Mouse (Mus musculus): ENCODE data around the gene Syap1.
"Not testable (repeated sequence)": the region's sequence is repeated elsewhere in the genome, so short reads cannot be mapped to it uniquely, and the experiment has no call there.

Gene Syap1

DNA sequence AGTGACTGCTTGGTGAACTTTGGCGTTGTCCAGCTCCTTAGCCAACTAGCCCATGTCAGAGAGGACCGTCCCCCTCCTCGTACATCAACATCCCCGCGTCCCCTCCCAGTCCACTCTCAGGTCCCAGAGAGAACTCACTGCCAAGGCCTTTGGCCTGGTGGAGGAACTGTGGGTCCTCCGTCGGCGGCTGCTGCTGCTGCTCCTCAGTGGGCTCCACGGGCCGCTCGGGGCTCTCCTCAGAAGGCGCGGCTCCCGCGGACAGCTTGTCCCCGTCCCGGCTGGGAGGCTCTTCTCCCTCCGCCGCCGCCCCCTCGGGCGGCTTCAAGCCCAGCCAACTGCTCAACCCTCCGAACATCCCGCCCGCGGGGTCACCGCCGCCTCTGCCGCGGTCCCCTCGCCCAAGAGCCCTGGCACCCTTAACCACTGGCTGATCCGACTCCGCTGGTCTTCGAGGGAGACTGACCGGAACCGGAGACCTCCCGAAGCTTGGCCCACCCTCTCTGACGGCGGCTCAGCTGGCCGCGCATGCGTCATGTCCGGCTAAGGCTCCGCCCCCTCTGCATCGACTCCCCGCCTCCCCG lies at the start of gene Syap1:
Gene Syap1 (minus strand): TSS at position 517 of the 581 bp plus-strand sequence.
- DNase-seq = peak; percentile 87

DNA sequence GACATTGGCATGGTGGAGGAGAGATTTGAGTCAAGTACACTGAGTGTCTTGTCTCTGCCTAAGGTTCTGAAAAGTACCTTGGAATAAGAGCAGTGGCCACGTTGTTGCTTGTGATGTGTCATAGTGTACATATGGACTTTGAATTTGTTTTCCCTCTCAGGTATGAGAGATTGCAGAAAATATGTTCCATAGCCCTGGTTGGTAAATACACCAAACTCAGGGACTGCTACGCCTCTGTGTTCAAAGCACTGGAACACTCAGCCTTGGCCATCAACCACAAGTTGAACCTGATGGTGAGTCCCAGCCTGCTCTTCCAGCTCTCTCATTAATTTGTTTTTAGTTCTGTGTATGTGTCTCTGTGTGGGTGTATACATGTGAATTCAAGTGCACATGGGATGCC lies 43.2 kb upstream of the Syap1 start:
- DNase-seq = no peak

DNA sequence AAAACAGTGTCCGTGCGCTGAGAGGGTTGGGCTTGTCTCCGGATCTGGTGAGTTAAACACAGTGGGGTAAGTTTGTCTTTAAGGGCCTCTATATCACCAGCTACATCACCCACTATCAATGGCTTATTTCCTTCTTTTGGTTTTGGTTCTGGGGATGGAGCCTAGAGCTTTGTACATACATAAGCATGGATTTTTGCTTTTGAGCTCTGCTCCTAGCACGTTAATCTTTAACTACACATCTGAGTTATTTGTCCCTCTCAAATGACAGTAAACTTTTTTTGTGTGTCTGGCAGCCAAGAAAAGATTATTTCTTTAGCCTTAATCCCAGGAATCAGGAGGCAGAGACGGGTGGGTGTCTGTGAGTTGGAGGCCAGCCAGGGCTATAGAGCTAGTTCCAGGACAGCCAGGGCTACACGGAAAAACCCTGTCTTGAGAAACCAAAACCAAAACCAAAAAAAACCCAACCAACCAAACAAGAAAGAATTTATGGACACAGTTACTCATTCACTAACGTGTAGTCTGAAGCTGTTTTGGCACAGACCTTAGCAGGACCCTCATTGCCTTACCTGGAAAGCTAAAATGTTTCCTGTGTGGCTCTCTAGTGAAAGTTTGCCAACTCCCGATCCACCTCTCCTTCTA lies 33.4 kb upstream of the Syap1 start:
- DNase-seq = no peak

DNA sequence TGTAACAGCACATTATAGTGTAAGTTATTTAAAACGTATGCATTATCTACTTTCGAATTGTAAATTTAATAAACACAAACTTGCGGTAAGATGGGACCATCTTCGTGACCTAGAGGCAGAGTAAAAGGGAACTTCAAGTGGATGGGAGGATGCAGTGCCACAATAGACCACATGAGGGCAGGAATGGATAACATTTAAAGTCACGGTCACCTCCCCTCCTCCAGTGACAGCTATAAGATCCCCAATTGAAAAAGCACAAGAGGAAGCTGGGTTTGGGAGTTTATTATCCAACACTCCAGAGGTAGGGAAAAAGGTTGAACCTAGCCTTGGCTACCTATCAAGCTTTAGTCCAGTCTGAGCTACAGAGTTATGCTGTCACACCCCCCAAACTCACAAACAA lies 27.4 kb upstream of the Syap1 start:
- peak; percentile 56 for DNase-seq

DNA sequence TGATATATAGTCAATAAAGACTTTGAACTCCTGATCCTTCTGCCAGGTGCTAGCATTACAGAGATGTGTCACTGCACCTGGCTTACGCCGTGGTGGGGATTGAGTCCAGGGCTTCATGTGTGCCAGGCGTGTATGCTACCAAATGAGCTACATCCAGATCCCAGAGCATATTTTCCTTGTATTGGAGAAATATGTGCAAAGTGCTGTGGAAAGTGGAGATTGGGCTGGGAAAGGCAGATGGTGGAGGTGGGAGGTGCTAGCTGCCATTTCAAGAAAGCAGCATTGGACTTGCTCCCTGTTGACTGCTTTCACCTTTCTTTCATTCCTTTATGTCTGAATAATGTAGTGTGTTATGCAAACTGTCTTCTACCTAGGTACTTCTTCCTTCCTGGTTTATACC lies 25.4 kb upstream of the Syap1 start:
- no peak for DNase-seq

DNA sequence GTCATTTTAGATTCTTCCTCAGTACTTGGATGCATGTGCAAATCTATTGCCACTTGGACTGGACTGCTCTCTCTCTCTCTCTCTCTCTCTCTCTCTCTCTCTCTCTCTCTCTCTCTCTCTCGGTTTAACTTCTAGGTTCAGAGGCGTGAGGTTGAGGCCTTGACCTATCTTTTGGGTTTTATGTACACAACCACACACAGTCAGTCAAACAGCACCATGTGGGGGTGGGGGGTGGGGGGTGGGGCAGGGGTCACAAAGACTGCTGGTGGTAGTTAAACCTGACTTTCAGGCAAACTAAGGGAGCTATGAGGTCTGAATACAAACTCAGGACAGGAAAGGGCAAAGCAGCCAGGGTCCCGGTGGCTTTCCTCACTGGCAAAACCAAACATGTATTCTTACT lies 19.3 kb upstream of the Syap1 start:
- no peak for DNase-seq

DNA sequence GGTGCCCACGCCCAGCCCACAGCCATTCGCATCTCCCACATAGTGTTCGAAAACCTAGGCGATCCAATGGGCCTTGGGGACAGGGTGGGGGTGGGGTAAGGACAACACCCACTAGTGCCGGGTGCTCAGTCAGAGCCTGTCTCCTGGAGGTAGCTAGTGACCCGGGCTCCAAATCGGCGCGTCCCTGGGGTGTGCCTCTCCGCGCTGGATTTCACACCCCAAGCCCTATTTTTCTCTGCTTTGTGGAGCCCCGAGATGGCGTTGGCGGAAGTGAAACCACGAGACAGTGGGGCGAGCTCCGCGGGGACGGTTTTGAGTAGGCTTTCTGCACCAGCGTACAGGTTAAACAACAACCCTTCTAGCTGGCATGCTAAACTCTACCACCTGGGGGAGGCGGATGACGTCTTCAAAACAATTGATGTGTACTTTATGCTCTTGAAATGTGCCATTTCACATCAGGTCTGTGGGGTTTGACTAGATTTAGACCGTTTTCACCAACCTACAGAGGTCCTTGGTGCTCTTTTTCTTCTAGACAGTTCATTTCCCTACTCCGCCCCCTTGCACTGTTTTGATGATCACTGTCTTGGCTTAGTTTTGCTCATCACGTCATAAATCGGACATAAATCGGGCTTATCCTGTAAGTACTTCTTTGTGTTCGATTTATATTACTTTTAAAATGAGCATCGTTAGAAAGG lies 13.9 kb upstream of the Syap1 start:
- DNase-seq = peak; percentile 81

DNA sequence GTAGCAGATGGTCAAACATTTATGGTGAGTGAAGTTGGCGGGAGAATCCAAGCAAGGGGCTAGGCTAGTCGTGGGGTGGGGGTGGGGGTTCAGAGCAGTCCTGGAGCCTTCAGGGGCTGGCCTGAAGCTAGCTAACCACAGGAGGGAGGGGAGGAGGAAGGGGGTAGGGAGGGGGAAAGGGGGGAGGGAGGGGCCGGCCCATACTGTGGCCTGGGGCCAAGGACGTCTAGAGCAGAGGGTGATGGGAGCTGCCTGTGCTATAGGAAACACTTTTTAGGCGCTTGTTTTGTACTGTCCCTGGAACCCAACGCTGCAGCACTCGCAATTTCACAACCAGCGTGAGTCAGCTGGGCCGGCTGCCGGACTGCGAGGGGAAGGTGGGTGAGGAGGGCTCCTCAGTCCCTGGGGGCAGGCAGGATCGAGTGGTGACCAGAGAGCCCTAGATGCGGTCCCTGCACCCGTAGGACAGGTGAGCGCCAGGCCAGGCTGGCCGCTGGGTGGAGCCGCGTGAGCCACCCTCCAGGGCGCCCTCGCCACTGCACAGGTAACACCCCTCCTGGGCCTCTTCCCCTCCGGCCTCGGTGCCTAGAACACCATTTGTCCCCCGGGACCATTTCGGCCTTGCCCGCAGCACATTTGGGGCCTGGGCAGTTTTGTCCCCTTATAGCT lies 13.3 kb upstream of the Syap1 start:
- DNase-seq = peak; percentile 49

DNA sequence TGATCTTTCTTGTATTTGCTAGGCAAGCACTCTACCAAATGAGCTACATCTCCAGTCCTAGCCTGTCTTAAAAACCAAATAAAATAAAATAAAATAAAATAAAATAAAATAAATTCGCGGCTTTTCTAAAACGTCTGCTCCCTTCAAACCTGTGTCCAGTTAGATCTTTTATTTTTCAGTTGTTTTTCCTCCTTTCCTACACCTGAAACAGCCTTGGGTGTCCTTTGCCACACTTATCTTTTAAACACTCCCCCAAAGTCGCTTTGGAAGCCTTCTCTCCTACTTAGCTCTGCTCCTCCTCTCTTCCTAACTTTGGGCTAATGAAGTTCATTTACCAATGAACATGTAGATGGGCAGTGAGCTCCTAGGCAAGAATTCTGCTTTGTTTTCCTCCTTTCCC lies 12.7 kb upstream of the Syap1 start, which contains the start of gene Ctps2:
Gene Ctps2 (plus strand): TSS at position 301 of the 400 bp plus-strand sequence.
- no peak for DNase-seq

DNA sequence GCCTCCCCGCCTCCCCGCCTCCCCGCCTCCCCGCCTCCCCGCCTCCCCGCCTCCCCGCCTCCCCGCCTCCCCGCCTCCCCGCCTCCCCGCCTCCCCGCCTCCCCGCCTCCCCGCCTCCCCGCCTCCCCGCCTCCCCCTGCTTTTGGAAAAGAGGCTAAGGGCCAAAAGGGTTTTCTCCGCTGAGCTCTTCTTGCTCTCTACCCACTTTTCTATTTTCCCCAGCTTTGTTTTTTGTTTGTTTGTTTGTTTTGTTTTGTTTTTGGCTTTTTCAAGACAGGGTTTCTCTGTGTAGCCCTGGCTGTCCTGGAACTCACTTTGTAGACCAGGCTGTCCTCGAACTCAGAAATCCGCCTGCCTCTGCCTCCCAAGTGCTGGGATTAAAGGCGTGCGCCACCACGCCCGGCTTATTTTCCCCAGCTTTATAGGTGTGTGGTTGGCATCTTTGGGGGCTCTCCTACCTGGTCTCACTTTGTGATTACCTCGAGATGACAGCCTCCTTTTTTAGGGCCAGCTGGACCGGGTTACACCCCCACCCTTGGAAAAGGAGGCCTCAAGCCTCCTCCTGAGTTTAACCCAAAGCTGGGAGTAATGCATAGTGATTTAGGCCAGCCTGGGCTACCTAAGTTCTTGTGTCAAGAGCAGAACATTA lies 452 bp upstream of the Syap1 start:
- DNase-seq = peak; percentile 18

DNA sequence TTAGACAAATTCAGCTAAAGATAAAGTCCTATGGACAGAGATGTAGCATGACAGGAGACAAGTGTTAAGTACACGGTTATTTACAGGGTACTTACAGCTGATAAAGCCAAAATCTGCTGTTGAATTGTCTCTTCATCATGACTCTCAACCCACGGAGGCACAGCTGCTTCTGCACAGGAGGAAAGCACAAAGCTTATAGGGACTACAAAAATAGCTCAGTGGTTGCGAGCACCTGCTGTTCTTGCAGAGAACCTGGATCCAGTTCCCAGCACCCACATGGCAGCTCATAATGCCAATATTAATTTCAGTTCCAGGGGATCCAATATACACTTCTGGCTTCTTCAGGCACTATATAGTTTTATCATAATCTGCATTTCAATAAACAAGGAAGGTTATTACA lies 10.0 kb downstream of the Syap1 start:
- DNase-seq = no peak

DNA sequence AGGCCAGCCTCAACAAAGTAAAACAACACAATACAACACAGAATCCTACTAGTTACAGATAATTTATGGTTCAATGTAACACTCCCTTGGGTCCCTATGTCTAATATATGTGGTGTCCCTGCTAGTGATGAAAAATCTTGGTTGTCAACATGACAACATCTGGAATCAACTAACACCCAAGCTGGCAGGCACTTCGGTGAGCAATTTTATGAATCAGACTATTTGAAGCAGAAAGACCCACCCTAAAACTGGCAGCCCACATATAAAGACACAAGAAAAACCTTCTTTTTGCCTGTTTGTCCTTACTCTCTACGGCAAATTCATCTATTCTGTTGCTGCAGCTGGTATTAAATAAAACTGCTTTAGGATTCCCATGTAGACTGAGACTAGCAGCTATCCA lies 14.5 kb downstream of the Syap1 start:
- DNase-seq = no peak

DNA sequence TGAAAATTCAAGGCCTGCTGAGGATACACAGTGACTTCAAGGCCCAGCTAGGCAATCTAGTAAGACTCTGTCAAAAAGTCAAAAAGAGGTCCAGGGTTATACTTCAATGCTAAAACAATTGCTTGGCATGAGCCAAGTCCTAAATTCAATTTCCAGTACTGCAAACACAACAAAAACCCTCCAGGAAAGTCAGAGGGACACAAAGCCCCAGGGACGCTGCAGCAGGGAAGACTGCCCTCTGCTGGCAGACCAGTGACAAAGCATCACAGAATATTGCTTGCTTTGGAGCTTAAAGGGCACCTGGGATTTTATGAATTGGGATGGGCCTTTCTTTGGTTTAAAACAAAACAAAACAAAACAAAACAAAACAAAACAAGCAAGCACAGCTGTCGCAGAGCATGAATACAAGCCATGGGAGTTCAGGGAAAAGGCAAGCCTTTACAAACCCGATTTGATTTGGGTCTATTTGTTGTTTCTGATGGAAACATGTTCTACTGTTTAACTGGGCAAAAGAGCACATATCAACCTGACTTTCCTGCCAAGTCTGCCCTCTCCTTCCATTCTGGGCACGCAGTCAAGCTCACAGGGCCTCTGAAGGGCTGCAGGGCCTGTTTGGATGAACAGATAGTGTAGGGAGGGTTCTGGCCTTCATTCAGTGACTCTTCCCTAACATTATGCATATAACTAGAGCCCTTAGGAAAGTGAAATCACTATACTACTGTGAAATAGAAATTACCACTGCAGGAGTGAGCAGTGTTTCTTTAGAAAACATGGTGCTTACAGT lies 16.3 kb downstream of the Syap1 start:
- peak; percentile 21 for DNase-seq

DNA sequence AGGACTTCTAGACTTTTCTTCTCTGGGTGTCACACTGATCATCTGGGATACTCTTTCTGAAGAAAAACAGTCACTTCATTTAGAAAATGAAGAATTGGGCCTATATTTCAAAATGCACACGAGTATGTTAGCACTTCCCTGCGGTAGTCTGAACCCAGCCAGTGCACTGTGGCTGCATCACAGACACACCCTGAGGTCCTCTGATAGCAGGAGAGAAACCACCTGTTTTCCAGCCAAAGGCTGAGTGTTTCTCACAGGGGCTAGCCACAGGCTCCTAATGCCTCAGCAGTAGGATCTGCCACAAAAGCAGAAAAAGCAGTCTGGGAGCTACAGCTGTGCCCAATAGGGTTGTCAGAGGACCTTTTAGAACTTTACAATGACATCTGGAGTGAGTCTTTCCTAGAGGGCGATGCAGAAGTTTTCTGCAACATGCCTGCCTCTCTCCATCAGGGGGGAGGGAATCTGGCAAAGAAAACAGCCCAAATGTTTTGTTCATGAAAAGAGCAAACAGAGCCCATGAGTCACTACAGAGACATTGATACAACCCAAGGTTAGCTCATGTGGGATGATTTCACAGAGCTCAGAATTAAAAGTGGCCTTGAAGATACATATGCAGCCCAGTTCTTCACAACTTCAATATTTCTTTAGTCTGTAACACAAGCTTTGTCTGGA lies 19.8 kb downstream of the Syap1 start:
- DNase-seq = peak; percentile 3

DNA sequence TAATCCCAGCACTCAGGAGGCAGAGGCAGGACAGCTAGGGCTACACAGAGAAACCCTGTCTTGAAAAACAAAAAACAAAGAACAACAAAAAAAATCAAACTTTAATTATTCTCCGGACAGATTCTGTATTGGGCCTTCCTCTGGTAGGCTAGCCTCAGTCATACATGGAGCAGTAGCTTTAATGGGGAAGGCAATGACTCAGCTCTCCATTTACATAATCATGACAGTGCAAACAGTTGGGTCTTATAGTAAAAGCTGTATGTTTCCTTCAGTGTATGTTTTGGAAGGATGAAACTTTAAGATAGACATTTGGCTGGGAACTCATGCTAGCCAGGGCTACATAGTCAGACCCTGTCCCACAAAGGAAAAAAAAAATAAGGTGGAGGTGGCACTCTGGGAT lies 39.6 kb downstream of the Syap1 start:
- no peak for DNase-seq

DNA sequence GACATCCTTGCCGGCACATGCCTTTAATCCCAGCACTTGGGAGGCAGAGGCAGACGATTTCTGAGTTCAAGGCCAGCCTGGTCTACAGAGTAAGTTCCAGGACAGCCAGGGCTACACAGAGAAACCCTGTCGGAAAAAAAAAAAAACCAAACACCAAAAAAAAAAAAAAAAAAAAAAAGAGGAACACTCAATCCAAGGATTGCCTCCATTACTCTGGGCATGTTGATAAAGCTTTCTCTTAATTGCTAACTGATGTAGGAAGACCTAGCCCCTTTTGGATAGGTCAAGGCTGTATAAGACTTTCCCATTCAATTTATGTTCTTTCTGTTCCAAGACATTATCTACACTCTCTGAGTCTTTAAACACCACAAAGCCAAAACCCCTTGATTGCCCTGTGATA lies 42.7 kb downstream of the Syap1 start:
- DNase-seq = no peak

DNA sequence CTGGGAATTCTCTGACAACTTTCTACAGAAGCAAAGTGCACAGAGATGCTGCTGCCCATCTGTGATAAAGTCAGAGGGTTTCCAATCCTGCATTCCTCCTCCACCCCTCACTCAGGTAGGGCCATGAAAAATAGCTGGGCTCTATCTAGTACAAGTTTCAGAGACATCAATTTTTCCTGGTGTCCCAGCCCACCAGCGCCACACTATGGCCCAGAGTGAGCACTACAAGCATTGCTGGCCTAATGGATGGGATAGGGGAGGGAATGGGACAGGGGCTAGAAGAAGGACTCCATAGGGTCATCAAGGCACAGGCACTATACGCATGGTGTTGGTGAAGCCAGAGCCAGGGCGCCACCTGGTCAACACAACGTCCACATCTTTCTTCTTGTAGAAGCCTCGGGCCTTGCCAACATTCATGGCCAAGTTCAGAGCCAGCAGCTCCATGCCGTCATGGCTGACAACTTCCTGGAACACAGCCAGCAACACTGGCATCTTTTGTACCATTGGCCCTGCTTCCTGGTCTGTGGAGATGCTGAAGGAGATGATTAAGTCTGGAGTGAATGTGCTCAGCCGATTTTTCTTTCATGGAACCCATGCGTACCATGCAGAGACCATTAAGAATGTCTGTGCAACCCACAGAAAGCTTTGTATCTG lies 43.7 kb downstream of the Syap1 start:
- no peak for DNase-seq

DNA sequence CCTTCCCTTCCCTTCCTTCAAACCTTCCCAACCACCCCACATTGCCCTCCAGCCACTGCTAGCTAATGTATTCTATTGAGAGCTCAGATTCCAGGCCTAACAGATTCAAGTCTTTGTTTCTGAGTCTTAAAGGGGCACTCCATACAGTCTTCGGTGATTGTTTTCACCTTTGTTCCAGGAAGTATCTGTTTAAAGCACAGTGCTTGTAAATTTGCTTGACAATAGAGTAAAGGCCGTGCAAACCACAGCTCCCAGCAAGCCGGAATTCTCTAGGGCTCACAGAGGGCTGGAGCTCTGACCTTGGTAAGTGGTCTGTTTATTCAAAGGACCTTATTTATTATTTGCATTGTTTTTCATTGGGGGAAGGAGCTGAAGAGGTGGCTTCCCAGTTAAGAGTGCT lies 56.1 kb downstream of the Syap1 start:
- no peak for DNase-seq

DNA sequence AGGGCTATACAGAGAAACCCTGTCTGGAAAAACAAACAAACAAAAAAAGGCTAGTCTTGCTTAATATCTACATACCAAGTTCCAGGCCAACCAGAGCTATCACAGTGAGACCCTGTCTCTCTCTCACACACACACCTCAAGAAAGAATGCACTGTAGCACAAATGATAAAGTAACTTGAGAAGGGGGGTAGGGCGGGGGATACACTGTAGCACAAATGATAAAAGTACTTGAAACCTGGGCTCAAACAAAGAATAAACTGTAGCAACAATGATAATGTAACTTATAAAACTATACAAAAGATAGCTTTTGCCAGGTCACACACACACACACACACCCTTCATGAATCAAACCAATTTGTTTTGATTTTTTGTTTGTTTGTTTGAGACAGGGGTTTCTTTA lies 56.7 kb downstream of the Syap1 start:
- no peak for DNase-seq

DNA sequence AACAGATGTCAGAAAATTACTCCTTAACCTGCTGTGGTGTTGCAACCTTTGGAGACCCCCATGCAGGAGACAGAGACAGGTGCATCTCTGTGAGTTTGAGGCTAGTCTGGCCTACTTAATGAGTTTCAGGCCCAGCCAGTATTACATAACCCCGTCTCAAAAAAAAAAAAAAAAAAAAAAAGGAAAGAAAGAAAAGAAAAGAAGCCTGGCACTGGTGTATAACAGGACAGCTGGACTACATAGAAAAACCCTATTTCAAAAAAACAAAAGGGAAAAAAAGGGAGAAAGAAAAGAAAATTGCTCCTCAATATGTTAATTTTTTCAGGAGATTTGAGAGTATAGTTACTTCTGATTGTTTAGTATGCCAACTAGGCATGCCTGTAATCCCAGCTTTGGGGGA lies 57.2 kb downstream of the Syap1 start:
- DNase-seq = no peak

DNA sequence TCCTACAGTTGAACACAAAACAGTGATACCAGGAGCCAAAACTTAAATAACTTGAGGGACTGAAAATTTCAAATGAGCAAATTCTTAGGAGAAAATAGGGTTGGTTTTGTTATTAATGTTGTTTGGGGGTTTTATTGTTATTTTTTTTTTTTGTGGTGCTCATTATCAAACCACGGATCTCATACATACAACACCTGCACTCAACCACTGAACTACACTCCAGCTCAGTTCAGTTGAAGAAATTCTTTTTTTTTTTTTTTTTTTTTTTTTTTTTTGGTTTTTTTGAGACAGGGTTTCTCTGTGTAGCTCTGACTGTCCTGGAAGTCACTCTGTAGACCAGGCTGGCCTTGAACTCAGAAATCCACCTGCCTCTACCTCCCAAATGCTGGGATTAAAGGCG lies 57.9 kb downstream of the Syap1 start:
- not testable (repeated sequence) for DNase-seq

All from thymus, postnatal 14 days (tissue).